Mouse (Mus musculus): ENCODE results near the gene Tbcc. TPM values are rescaled to one million over a fixed set of nuclear protein-coding genes. Genes with fewer than 3 reads are reported as not detected.
A peak's percentile ranks its signal among the peaks of the same experiment; 100 is the strongest.
"Not testable (repeated sequence)": the region's sequence is repeated elsewhere in the genome, so short reads cannot be mapped to it uniquely, and the experiment has no call there.

Gene Tbcc
- total RNA-seq (2014; rRNA removed) (43.1 and 46.3 TPM in 2 replicates), polyA plus RNA-seq (2015; fragmentation: Nextera tagmentation; extraction: Ambion mirVana) (49.9 and 51.2 TPM in 2 replicates)

DNA sequence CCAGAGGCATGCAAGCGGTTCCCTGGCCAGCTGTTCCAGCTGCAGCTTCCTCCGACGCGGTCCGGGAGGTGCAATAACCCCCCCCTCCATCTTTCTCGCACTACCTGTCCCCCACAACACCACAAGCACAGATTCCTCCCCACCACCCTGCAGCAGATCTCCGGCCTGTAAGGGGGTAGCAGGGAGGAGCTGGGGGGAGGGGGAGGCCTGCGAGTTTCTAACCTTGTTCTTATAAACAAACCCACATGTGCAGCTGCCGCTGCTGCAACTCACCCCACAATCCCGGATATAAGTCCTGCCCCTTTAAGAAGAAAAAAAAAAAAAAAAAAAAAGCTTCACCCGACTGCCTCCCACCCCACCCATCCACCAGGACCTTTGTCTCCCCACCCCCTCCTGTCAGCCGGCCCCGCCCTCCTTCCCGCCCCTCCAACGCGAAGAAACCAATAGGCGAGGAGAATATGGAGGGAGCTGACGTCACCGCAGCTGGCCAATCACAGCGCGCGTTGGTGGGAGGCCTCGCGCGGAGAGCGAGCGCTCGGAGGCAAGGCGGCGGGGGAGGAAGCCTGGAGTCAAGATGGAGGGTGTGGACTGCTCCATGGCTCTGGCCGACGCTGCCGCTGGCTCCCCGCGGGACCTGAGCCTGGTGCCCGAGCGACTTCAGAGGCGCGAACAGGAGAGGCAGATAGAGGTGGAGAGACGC lies at the start of gene Tbcc:
TSS of gene Tbcc (plus strand) at position 569 of the 700 bp plus-strand sequence.
- WGBS = under 1% methylated on average over 39 of the region's 40 CpGs
- H3K9ac ChIP-seq (replicated peaks; ENCODE audit: low read length, poor library complexity, severe bottlenecking) = peak within 1 kb of the TSS; percentile 92

DNA sequence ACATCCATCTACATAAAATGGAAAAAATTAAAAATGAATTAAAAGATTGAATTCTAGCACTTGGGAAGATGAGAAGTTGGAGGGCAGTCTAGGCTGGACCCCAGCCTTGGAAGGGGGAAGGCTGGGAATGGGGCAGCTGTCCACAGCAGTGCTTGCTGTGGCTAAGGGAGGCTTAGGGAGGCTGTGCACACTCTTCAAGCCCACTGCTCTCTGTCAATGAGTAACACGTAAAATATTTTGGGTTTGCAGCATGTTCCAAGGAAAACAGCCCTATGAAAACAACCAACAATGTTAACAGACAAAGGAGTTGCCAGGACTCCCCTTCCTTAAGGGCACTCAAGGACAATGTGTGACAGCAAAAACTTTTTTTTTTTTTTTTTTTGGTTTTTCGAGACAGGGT lies 47.5 kb upstream of the Tbcc start:
- Histone ChIP-seq H3K9ac (replicated peaks; ENCODE audit: low read length, poor library complexity, severe bottlenecking) (no peak overlapping the region), H3K9me3 (ENCODE audit: low read length) (no peaks in the 10 kb centered on the region), H3K27ac (ENCODE audit: low read depth, low read length) (no peak overlapping the region), H3K27me3 (ENCODE audit: insufficient read depth, low read length) (no peaks in the 10 kb centered on the region), H3K36me3 (ENCODE audit: insufficient read depth, low read length) (no peaks in the 10 kb centered on the region), H3K4me1 (ENCODE audit: insufficient read depth, low read length) (no peaks in the 10 kb centered on the region), H3K4me2 (ENCODE audit: low read depth, low read length, poor library complexity, severe bottlenecking) (no peak overlapping the region), H3K4me3 (ENCODE audit: low read depth, low read length) (no peak overlapping the region)
- WGBS = 84% methylated on average over 2 of the region's 2 CpGs
- no peak for TF ChIP-seq CTCF (IDR thresholded peaks at IDR 0.05)
- no peak for DNase-seq (ENCODE audit: low spot score)
- ATAC-seq (ENCODE audit: low FRiP score) = no peak

More for the DNA sequence above, at the start of gene Tbcc:
- Histone ChIP-seq H3K27ac (ENCODE audit: low read depth, low read length) (peak within 1 kb of the TSS; percentile 95), H3K4me2 (ENCODE audit: low read depth, low read length, poor library complexity, severe bottlenecking) (peak within 1 kb of the TSS; percentile 84), H3K9me3 (ENCODE audit: low read length) (no peaks in the 10 kb centered on the region), H3K36me3 (ENCODE audit: insufficient read depth, low read length) (peaks cover 3% of the 10 kb centered on the region; the same call in 1 of the 2 replicates), H3K4me1 (ENCODE audit: insufficient read depth, low read length) (peaks cover 16% of the 10 kb centered on the region), H3K4me3 (ENCODE audit: low read depth, low read length) (peak within 1 kb of the TSS; percentile 62), H3K27me3 (ENCODE audit: insufficient read depth, low read length) (no peaks in the 10 kb centered on the region)
- DNase-seq (ENCODE audit: low spot score) (peak; percentile 98), ATAC-seq (ENCODE audit: low FRiP score) (peak; percentile 93)
- TF ChIP-seq CTCF (IDR thresholded peaks at IDR 0.05) = no peak

DNA sequence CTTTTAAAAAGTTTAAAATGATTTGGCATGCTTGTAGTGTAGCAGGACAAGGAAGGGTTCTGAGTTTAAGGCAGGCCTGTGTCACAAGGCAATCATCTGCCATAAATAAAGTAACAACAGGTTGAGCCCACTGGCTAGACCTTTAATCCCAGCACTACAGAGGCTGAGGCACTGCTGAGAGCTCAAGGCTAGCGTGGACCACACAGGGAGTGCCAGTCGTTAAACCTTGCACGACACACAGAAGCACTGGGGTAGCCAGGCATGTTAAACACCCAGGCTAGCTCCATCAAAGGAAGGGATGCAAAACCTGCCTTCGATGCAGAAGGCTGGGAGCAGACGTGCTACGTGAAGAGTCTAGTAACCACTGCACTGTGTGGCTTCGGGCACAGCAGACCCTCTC lies 46.8 kb upstream of the Tbcc start:
- Histone ChIP-seq H3K4me2 (ENCODE audit: low read depth, low read length, poor library complexity, severe bottlenecking) (no peak overlapping the region), H3K27ac (ENCODE audit: low read depth, low read length) (no peak overlapping the region), H3K4me3 (ENCODE audit: low read depth, low read length) (no peak overlapping the region), H3K27me3 (ENCODE audit: insufficient read depth, low read length) (no peaks in the 10 kb centered on the region), H3K4me1 (ENCODE audit: insufficient read depth, low read length) (no peaks in the 10 kb centered on the region), H3K36me3 (ENCODE audit: insufficient read depth, low read length) (no peaks in the 10 kb centered on the region), H3K9ac (replicated peaks; ENCODE audit: low read length, poor library complexity, severe bottlenecking) (no peak overlapping the region), H3K9me3 (ENCODE audit: low read length) (no peaks in the 10 kb centered on the region)
- ATAC-seq (ENCODE audit: low FRiP score) (no peak), DNase-seq (ENCODE audit: low spot score) (no peak)
- no peak for TF ChIP-seq CTCF (IDR thresholded peaks at IDR 0.05)
- WGBS = 72% methylated on average over 7 of the region's 7 CpGs

DNA sequence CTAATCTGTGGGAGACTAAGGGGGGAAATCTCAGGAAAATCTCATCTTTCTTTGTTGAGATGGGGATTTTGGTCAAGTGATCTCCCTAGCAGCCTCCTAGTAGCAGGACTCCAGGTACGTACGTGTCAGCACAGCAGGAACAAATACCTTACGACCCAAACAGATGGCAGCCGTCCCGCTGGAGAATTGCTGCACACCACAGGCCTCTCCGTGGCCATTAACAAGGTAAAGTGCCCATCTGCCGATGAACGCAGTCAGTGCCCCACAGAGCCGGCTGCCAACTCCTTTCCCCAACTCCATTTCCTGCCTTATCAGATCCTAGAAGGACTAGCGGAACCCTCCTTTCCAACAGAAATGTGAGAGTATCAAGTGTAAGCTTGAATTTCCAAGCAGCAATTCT lies 45.7 kb upstream of the Tbcc start:
- Histone ChIP-seq H3K9me3 (ENCODE audit: low read length) (no peaks in the 10 kb centered on the region), H3K36me3 (ENCODE audit: insufficient read depth, low read length) (no peaks in the 10 kb centered on the region), H3K9ac (replicated peaks; ENCODE audit: low read length, poor library complexity, severe bottlenecking) (no peak overlapping the region), H3K4me2 (ENCODE audit: low read depth, low read length, poor library complexity, severe bottlenecking) (no peak overlapping the region), H3K27me3 (ENCODE audit: insufficient read depth, low read length) (no peaks in the 10 kb centered on the region), H3K4me3 (ENCODE audit: low read depth, low read length) (no peak overlapping the region), H3K4me1 (ENCODE audit: insufficient read depth, low read length) (no peaks in the 10 kb centered on the region), H3K27ac (ENCODE audit: low read depth, low read length) (no peak overlapping the region)
- DNase-seq (ENCODE audit: low spot score) (peak; percentile 8), ATAC-seq (ENCODE audit: low FRiP score) (no peak)
- 60% methylated on average over 10 of the region's 10 CpGs for WGBS
- no peak for TF ChIP-seq CTCF (IDR thresholded peaks at IDR 0.05)

DNA sequence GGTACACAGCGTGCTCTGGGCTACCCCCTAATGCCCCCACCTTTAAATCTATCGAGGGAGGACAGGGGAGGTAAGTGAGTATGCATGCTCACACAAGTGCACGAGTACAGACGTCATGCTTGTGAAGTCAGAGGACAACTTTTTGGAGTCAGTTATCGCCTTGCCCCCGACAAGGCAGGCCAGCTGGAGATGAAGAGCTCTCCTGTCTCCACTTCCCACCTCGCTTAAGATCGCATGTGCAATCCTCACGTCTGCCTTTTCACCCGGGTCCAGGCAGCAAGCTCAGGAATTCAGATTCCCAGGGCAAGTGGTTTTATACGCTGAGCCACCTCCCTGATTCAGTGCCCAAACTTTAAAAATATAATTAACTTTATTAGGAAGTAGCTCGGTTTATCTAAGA lies 45.2 kb upstream of the Tbcc start:
- no peak overlapping the region for H3K4me3 ChIP-seq (ENCODE audit: low read depth, low read length)
- TF ChIP-seq CTCF (IDR thresholded peaks at IDR 0.05) = no peak
- no peaks in the 10 kb centered on the region for H3K4me1 ChIP-seq (ENCODE audit: insufficient read depth, low read length)
- H3K36me3 ChIP-seq (ENCODE audit: insufficient read depth, low read length) = no peaks in the 10 kb centered on the region
- H3K4me2 ChIP-seq (ENCODE audit: low read depth, low read length, poor library complexity, severe bottlenecking) = no peak overlapping the region
- WGBS = 88% methylated on average over 12 of the region's 12 CpGs
- no peaks in the 10 kb centered on the region for H3K27me3 ChIP-seq (ENCODE audit: insufficient read depth, low read length)
- H3K9me3 ChIP-seq (ENCODE audit: low read length) = no peaks in the 10 kb centered on the region
- no peak overlapping the region for H3K9ac ChIP-seq (replicated peaks; ENCODE audit: low read length, poor library complexity, severe bottlenecking)
- no peak for DNase-seq (ENCODE audit: low spot score)
- no peak for ATAC-seq (ENCODE audit: low FRiP score)
- no peak overlapping the region for H3K27ac ChIP-seq (ENCODE audit: low read depth, low read length)

DNA sequence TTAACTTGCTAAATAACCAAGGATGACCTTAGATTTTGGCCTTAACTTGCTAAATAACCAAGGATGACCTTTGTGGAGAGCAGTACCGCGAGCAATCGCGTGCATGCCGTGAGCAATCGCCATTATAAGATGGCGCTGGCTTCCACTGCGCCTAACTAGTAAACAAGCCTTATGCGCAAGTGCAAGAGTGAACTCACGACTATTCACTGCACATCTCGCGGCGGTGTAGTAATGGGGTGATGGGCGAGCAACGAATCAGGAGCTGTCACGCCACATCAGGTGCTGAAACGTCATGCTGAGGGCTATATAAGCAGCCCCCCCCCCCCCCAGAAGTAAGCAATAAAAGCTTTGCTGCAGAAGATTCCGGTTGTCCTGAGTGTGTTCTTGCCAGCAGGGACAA lies 43.9 kb upstream of the Tbcc start:
- H3K27me3 ChIP-seq (ENCODE audit: insufficient read depth, low read length); H3K36me3 ChIP-seq (ENCODE audit: insufficient read depth, low read length); DNase-seq (ENCODE audit: low spot score); H3K4me1 ChIP-seq (ENCODE audit: insufficient read depth, low read length); H3K4me3 ChIP-seq (ENCODE audit: low read depth, low read length); H3K9ac ChIP-seq (replicated peaks; ENCODE audit: low read length, poor library complexity, severe bottlenecking); ATAC-seq (ENCODE audit: low FRiP score); H3K9me3 ChIP-seq (ENCODE audit: low read length); H3K4me2 ChIP-seq (ENCODE audit: low read depth, low read length, poor library complexity, severe bottlenecking); H3K27ac ChIP-seq (ENCODE audit: low read depth, low read length): not testable (repeated sequence)
- WGBS = 95% methylated on average over 18 of the region's 18 CpGs

Measured in midbrain, postnatal 0 days (tissue).